Mouse (Mus musculus): ENCODE data around the gene Kcnb1. TPM values are rescaled to one million over a fixed set of nuclear protein-coding genes. Genes with fewer than 3 reads are reported as not detected.

Gene Kcnb1
- polyA plus RNA-seq, 1 experiment from 2014 or later: 1.1 TPM

DNA sequence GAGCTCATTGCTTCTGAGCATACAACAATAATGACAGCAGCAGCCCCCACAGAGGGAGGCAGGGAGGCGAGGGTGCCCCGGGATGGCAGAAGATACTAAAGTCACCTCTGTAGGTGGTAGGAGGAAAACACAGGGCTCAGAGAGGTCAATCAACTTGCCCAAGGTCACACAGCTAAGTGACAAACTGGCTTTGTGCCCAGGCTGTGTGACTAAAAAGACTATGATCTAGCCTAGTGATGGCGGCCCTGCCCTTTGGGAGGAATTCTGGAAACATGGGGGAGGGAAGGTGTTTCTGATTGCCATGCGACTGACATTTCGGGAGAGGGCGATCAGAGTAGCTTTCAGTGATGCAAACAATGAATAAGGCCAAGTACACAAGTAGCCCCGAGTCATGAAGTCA is 68.0 kb downstream of the Kcnb1 start:
- Histone ChIP-seq H3K36me3 (ENCODE audit: control insufficient read depth, insufficient read depth, low read length) (no peaks in the 10 kb centered on the region), H3K4me3 (ENCODE audit: low read depth, low read length) (no peak overlapping the region), H3K4me2 (ENCODE audit: low read depth) (no peak overlapping the region), H3K9me3 (ENCODE audit: control insufficient read depth, low read length) (no peaks in the 10 kb centered on the region), H3K27me3 (ENCODE audit: control insufficient read depth, insufficient read depth, low read length) (no peaks in the 10 kb centered on the region), H3K27ac (ENCODE audit: low read depth, low read length) (no peak overlapping the region), H3K9ac (ENCODE audit: low read length) (no peak overlapping the region), H3K4me1 (ENCODE audit: control insufficient read depth, insufficient read depth, low read length) (no peaks in the 10 kb centered on the region)
- ATAC-seq (ENCODE audit: insufficient read depth, low FRiP score, low TSS enrichment): no peak
- WGBS: 90% methylated on average over 7 of the region's 7 CpGs
- no peak for DNase-seq (ENCODE audit: low spot score)

GRCm38 (mm10) chr2:167121228-167121627 is 68.7 kb downstream of the Kcnb1 start:
- Histone ChIP-seq H3K9me3 (ENCODE audit: control insufficient read depth, low read length) (no peaks in the 10 kb centered on the region), H3K27ac (ENCODE audit: low read depth, low read length) (no peak overlapping the region), H3K4me1 (ENCODE audit: control insufficient read depth, insufficient read depth, low read length) (no peaks in the 10 kb centered on the region), H3K4me3 (ENCODE audit: low read depth, low read length) (no peak overlapping the region), H3K9ac (ENCODE audit: low read length) (no peak overlapping the region), H3K27me3 (ENCODE audit: control insufficient read depth, insufficient read depth, low read length) (no peaks in the 10 kb centered on the region), H3K4me2 (ENCODE audit: low read depth) (no peak overlapping the region), H3K36me3 (ENCODE audit: control insufficient read depth, insufficient read depth, low read length) (no peaks in the 10 kb centered on the region)
- ATAC-seq (ENCODE audit: insufficient read depth, low FRiP score, low TSS enrichment) (no peak), DNase-seq (ENCODE audit: low spot score) (peak; percentile 24)
- 62% methylated on average over 6 of the region's 6 CpGs for WGBS

DNA sequence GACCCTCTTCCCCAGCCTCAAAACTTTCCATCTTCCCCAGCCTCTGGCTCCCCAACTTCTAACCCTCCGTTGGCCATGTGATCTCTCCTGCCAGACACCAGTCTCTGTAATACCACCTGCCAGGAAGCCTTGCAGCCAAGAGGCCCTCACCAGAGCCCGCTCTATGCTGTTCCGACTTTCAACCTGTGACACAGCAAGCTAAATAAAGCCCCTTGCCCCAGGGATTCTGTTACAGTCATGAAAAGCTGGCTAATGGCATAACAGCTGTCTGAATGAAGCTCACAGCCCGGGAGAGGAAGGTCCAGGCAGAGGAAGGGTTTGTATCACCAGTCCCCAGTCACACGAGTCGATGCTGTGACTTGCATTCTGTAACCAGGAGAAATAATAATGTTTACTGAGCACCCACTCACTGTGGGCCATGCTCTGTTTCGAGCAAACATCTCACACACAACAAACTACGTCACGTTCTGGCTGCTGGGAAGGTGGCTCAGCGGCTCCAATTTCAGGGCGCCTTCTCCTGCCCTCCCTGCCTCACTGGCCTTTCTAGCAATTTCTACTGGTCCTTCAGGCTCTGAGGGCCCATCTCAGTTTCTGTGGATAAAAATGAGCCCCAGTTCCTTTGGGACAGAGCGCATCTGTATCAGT is 69.6 kb downstream of the Kcnb1 start:
- Histone ChIP-seq H3K27me3 (ENCODE audit: control insufficient read depth, insufficient read depth, low read length) (no peaks in the 10 kb centered on the region), H3K27ac (ENCODE audit: low read depth, low read length) (no peak overlapping the region), H3K4me3 (ENCODE audit: low read depth, low read length) (no peak overlapping the region), H3K4me2 (ENCODE audit: low read depth) (no peak overlapping the region), H3K36me3 (ENCODE audit: control insufficient read depth, insufficient read depth, low read length) (no peaks in the 10 kb centered on the region), H3K9me3 (ENCODE audit: control insufficient read depth, low read length) (no peaks in the 10 kb centered on the region), H3K4me1 (ENCODE audit: control insufficient read depth, insufficient read depth, low read length) (no peaks in the 10 kb centered on the region), H3K9ac (ENCODE audit: low read length) (no peak overlapping the region)
- no peak for ATAC-seq (ENCODE audit: insufficient read depth, low FRiP score, low TSS enrichment)
- WGBS: 78% methylated on average over 12 of the region's 12 CpGs
- DNase-seq (ENCODE audit: low spot score): no peak

- H3K4me3 ChIP-seq (ENCODE audit: low read depth, low read length): no peak overlapping the region
- no peaks in the 10 kb centered on the region for H3K4me1 ChIP-seq (ENCODE audit: control insufficient read depth, insufficient read depth, low read length)
- WGBS: 80% methylated on average over 10 of the region's 10 CpGs
- no peak overlapping the region for H3K27ac ChIP-seq (ENCODE audit: low read depth, low read length)
- no peaks in the 10 kb centered on the region for H3K36me3 ChIP-seq (ENCODE audit: control insufficient read depth, insufficient read depth, low read length)
- DNase-seq (ENCODE audit: low spot score) (no peak), ATAC-seq (ENCODE audit: insufficient read depth, low FRiP score, low TSS enrichment) (no peak)
- no peaks in the 10 kb centered on the region for H3K27me3 ChIP-seq (ENCODE audit: control insufficient read depth, insufficient read depth, low read length)
- no peaks in the 10 kb centered on the region for H3K9me3 ChIP-seq (ENCODE audit: control insufficient read depth, low read length)
- no peak overlapping the region for H3K9ac ChIP-seq (ENCODE audit: low read length)
- H3K4me2 ChIP-seq (ENCODE audit: low read depth): no peak overlapping the region
These were observed 71.9 kb downstream of the Kcnb1 start for GRCm38 (mm10) chr2:167118046-167118445.

DNA sequence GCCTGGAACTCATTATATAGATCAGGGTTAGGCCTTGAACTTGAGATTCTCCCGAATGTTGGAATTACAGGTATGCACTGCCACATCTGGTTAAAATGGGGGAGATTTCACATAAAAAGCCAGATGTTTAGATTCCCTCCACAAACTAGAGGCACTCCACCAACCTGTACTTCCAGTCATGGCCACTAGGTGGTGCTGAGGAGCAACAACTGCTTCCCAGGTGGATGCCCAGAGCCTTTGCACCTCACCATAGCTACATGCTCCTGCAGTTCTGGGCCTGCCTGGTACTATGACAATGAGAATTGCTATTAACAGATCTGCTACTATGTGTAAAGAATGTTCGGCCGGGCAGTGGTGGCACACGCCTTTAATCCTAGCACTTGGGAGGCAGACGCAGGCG is 77.2 kb downstream of the Kcnb1 start:
- H3K27ac ChIP-seq (ENCODE audit: low read depth, low read length): no peak overlapping the region
- peak; percentile 84 for DNase-seq (ENCODE audit: low spot score)
- no peak for ATAC-seq (ENCODE audit: insufficient read depth, low FRiP score, low TSS enrichment)
- no peaks in the 10 kb centered on the region for H3K4me1 ChIP-seq (ENCODE audit: control insufficient read depth, insufficient read depth, low read length)
- H3K4me3 ChIP-seq (ENCODE audit: low read depth, low read length): no peak overlapping the region
- no peaks in the 10 kb centered on the region for H3K36me3 ChIP-seq (ENCODE audit: control insufficient read depth, insufficient read depth, low read length)
- no peaks in the 10 kb centered on the region for H3K27me3 ChIP-seq (ENCODE audit: control insufficient read depth, insufficient read depth, low read length)
- no peak overlapping the region for H3K4me2 ChIP-seq (ENCODE audit: low read depth)
- H3K9ac ChIP-seq (ENCODE audit: low read length): no peak overlapping the region
- 47% methylated on average over 6 of the region's 6 CpGs for WGBS
- no peaks in the 10 kb centered on the region for H3K9me3 ChIP-seq (ENCODE audit: control insufficient read depth, low read length)

DNA sequence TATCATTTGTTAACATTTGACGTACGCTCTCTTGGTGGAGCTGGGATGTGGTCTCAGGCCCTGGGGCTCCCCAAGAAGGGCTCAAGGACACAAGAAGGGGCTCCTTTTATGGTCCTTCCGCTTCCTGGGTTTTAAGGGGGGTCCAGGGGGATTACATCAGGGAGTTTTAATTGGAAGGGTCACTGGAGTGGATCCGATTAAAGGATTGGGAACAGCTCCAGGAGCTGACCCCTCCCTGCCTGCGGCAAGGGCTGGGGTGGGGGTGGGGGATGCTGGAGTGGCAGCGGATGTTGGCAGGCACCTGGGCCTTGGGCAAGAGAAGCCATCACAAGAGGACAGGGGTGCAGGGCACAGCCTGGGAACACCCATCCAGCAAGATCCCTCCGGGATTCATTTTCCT is 77.7 kb downstream of the Kcnb1 start:
- no peak overlapping the region for H3K4me3 ChIP-seq (ENCODE audit: low read depth, low read length)
- H3K27ac ChIP-seq (ENCODE audit: low read depth, low read length): no peak overlapping the region
- no peaks in the 10 kb centered on the region for H3K9me3 ChIP-seq (ENCODE audit: control insufficient read depth, low read length)
- no peaks in the 10 kb centered on the region for H3K4me1 ChIP-seq (ENCODE audit: control insufficient read depth, insufficient read depth, low read length)
- H3K27me3 ChIP-seq (ENCODE audit: control insufficient read depth, insufficient read depth, low read length): no peaks in the 10 kb centered on the region
- DNase-seq (ENCODE audit: low spot score) (no peak), ATAC-seq (ENCODE audit: insufficient read depth, low FRiP score, low TSS enrichment) (no peak)
- H3K9ac ChIP-seq (ENCODE audit: low read length): no peak overlapping the region
- no peak overlapping the region for H3K4me2 ChIP-seq (ENCODE audit: low read depth)
- WGBS: 66% methylated on average over 7 of the region's 7 CpGs
- H3K36me3 ChIP-seq (ENCODE audit: control insufficient read depth, insufficient read depth, low read length): no peaks in the 10 kb centered on the region

- DNase-seq (ENCODE audit: low spot score) (no peak), ATAC-seq (ENCODE audit: insufficient read depth, low FRiP score, low TSS enrichment) (no peak)
- Histone ChIP-seq H3K36me3 (ENCODE audit: control insufficient read depth, insufficient read depth, low read length) (no peaks in the 10 kb centered on the region), H3K4me2 (ENCODE audit: low read depth) (no peak overlapping the region), H3K9me3 (ENCODE audit: control insufficient read depth, low read length) (no peaks in the 10 kb centered on the region; the same call in 1 of the 2 replicates), H3K4me1 (ENCODE audit: control insufficient read depth, insufficient read depth, low read length) (no peaks in the 10 kb centered on the region), H3K27ac (ENCODE audit: low read depth, low read length) (no peak overlapping the region), H3K4me3 (ENCODE audit: low read depth, low read length) (no peak overlapping the region), H3K9ac (ENCODE audit: low read length) (no peak overlapping the region), H3K27me3 (ENCODE audit: control insufficient read depth, insufficient read depth, low read length) (no peaks in the 10 kb centered on the region)
- WGBS: 83% methylated on average over 8 of the region's 8 CpGs
These were observed 80.4 kb downstream of the Kcnb1 start for GRCm38 (mm10) chr2:167109506-167109905.

DNA sequence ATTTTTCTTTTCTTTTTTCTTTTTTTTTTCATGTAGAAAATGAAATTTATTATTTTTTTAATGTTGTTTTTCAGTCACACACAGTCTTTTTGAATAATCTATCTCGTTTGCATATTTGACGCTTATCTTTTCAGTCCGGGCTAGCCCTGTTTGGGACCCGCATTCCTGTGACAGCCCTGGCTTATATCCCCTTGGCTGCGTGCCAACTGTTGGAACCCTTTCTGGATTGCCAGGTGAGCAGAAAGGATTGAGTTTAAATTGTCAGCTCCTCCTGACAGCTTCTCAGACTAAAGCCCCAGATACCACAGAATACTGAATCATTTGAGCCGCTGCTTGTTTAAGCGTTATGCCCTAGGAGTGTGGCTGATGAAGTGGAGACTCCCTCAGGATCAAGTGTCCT is 86.4 kb downstream of the Kcnb1 start:
- H3K27ac ChIP-seq (ENCODE audit: low read depth, low read length): no peak overlapping the region
- no peaks in the 10 kb centered on the region for H3K4me1 ChIP-seq (ENCODE audit: control insufficient read depth, insufficient read depth, low read length)
- H3K4me3 ChIP-seq (ENCODE audit: low read depth, low read length): no peak overlapping the region
- H3K36me3 ChIP-seq (ENCODE audit: control insufficient read depth, insufficient read depth, low read length): no peaks in the 10 kb centered on the region
- no peak overlapping the region for H3K4me2 ChIP-seq (ENCODE audit: low read depth)
- ATAC-seq (ENCODE audit: insufficient read depth, low FRiP score, low TSS enrichment): no peak
- H3K9ac ChIP-seq (ENCODE audit: low read length): no peak overlapping the region
- no peaks in the 10 kb centered on the region for H3K27me3 ChIP-seq (ENCODE audit: control insufficient read depth, insufficient read depth, low read length)
- DNase-seq (ENCODE audit: low spot score): no peak
- 87% methylated on average over 7 of the region's 7 CpGs for WGBS
- no peaks in the 10 kb centered on the region; the same call in 1 of the 2 replicates for H3K9me3 ChIP-seq (ENCODE audit: control insufficient read depth, low read length)

DNA sequence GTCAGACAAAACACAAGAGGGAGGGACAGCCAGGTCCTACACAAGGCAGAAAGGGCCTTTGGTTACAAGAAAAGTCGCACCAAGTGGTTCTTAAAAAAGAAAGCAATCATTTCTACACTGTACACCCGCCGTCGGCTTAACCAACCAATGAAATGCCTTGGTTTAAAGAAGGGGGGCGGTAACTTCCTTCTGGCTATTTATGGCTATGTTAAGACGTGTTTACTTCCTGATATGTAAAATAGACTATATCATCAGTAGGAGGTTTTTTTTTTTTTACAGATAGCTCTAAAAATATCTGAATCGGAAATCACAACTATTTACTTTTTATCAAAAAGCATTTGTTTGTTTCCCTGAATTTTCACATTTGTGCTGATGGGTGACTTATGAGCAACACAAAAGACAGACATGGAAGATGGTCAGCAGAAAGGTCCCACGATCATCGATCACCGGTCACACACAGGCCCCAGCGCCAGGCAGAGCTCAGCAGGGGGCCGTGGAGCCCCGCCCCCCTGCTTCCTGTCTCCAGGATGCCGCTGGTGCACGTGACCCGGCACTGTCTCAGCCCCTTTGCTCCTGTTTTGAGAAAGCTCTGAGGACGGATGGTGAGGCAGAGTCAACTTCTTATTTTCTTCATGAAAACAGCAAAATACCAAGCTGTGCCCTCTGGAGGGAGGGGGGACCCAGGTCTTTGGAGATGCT is 88.1 kb downstream of the Kcnb1 start:
- H3K27ac ChIP-seq (ENCODE audit: low read depth, low read length): no peak overlapping the region

More for the DNA sequence above, 88.1 kb downstream of the Kcnb1 start:
- no peak for ATAC-seq (ENCODE audit: insufficient read depth, low FRiP score, low TSS enrichment)
- no peaks in the 10 kb centered on the region for H3K36me3 ChIP-seq (ENCODE audit: control insufficient read depth, insufficient read depth, low read length)
- no peak overlapping the region for H3K4me2 ChIP-seq (ENCODE audit: low read depth)
- WGBS: 82% methylated on average over 17 of the region's 17 CpGs
- H3K9me3 ChIP-seq (ENCODE audit: control insufficient read depth, low read length): no peaks in the 10 kb centered on the region; the same call in 1 of the 2 replicates
- no peaks in the 10 kb centered on the region for H3K27me3 ChIP-seq (ENCODE audit: control insufficient read depth, insufficient read depth, low read length)
- H3K9ac ChIP-seq (ENCODE audit: low read length): no peak overlapping the region
- H3K4me1 ChIP-seq (ENCODE audit: control insufficient read depth, insufficient read depth, low read length): no peaks in the 10 kb centered on the region
- no peak for DNase-seq (ENCODE audit: low spot score)
- H3K4me3 ChIP-seq (ENCODE audit: low read depth, low read length): no peak overlapping the region
